Mouse (Mus musculus) heart, embryonic 11.5 days (tissue): Measurements from ENCODE around the gene Lsm2. TPM values are rescaled to one million over a fixed set of nuclear protein-coding genes. Genes with fewer than 3 reads are reported as not detected.
A peak's percentile ranks its signal among the peaks of the same experiment; 100 is the strongest.
"Not testable (repeated sequence)": the region's sequence is repeated elsewhere in the genome, so short reads cannot be mapped to it uniquely, and the experiment has no call there.

Source experiments
- ATAC-seq: fragments of 200-750 bp; cut with Nextera tagmentation; replicated peaks from 2 replicates; pipeline ENCODE4 v1.8.0; 2017; ENCODE audit warnings: moderate library complexity; ENCODE audit not compliant: insufficient number of reproducible peaks, low FRiP score, low TSS enrichment
- H3K27ac ChIP-seq: fragments of 300-500 bp; sonication (generic); 2 replicates; pipeline ENCODE4 v1.5.1; 2014; ENCODE audit warnings: mild to moderate bottlenecking, low read depth, low read length
- H3K27me3 ChIP-seq: fragments of 300-500 bp; sonication (generic); 2 replicates; pipeline ENCODE4 v1.6.1; 2014; ENCODE audit warnings: mild to moderate bottlenecking, low read length, mixed read lengths; ENCODE audit not compliant: control insufficient read depth, insufficient read depth
- H3K36me3 ChIP-seq: fragments of 300-500 bp; sonication (generic); 2 replicates; pipeline ENCODE4 v1.6.1; 2014; ENCODE audit warnings: mild to moderate bottlenecking, low read length, moderate library complexity, mixed read lengths; ENCODE audit not compliant: control insufficient read depth, insufficient read depth
- H3K4me1 ChIP-seq: fragments of 300-500 bp; sonication (generic); 2 replicates; pipeline ENCODE4 v1.6.1; 2014; ENCODE audit warnings: low read length; ENCODE audit not compliant: control insufficient read depth, insufficient read depth
- H3K4me2 ChIP-seq: fragments of 300-500 bp; sonication (generic); 2 replicates; pipeline ENCODE4 v1.6.1; 2014; ENCODE audit warnings: mild to moderate bottlenecking, moderate library complexity
- H3K4me3 ChIP-seq: fragments of 300-500 bp; sonication (generic); 2 replicates; pipeline ENCODE4 v1.5.1; 2014; ENCODE audit warnings: low read depth, low read length
- H3K9ac ChIP-seq: fragments of 300-500 bp; sonication (generic); 2 replicates; pipeline ENCODE4 v1.6.1; 2014; ENCODE audit warnings: mild to moderate bottlenecking, low read depth, low read length, moderate library complexity
- H3K9me3 ChIP-seq: fragments of 300-500 bp; sonication (generic); replicated peaks from 2 replicates; pipeline ENCODE4 v1.6.1; 2016; ENCODE audit warnings: low read length; ENCODE audit not compliant: control insufficient read depth
- WGBS: fragments of 180-500 bp; shearing (Covaris S2); extraction: QIAGEN DNeasy Blood & Tissue Kit; methylation state at CpG from one replicate; pipeline ENCODE4 v1.1.7; 2014; ENCODE audit not compliant: insufficient replicate concordance; 5-methylcytosine and 5-hydroxymethylcytosine counted together
- polyA plus RNA-seq: library from polyadenylated mRNA; unstranded; fragments of >200 nt; fragmentation: Nextera tagmentation; extraction: Ambion mirVana; gene quantifications from 2 replicates; pipeline ENCODE4 v1.2.1, GENCODE M21; 2014

The Lsm2 gene
- polyA plus RNA-seq, 1 experiment from 2014 or later: 169 TPM

GRCm38 (mm10) chr17:35000717-35001451 is 19.2 kb downstream of the Lsm2 start, which contains the start of gene Vars:
Gene Vars (plus strand): TSS chr17:35000987.
- Histone ChIP-seq H3K4me3 (peak within 1 kb of the TSS; percentile 94), H3K27me3 (no peaks in the 10 kb centered on the region), H3K9me3 (no peaks in the 10 kb centered on the region), H3K27ac (peak within 1 kb of the TSS; percentile 98), H3K4me1 (peaks cover 24% of the 10 kb centered on the region), H3K9ac (peak within 1 kb of the TSS; percentile 96), H3K4me2 (peak within 1 kb of the TSS; percentile 99), H3K36me3 (peaks cover 15% of the 10 kb centered on the region)
- under 1% methylated on average over 77 of the region's 83 CpGs for WGBS
- ATAC-seq: peak; percentile 87

- Histone ChIP-seq H3K4me3 (peak overlapping the region; percentile 94), H3K4me2 (peak overlapping the region; percentile 99), H3K4me1 (peaks cover 24% of the 10 kb centered on the region), H3K36me3 (peaks cover 18% of the 10 kb centered on the region), H3K9ac (peak overlapping the region; percentile 96), H3K27ac (peak overlapping the region; percentile 98), H3K9me3 (no peaks in the 10 kb centered on the region), H3K27me3 (no peaks in the 10 kb centered on the region)
- WGBS: under 1% methylated on average over 35 of the region's 35 CpGs
- no peak; the same call in 1 of the 2 replicates for ATAC-seq
Measured at GRCm38 (mm10) chr17:35001452-35002152, 19.9 kb downstream of the Lsm2 start.

- 0 out of 2 replicates have a peak overlapping the region, but pooled peaks have one; percentile 32 for H3K27ac ChIP-seq
- 10% methylated on average over 12 of the region's 12 CpGs for WGBS
- H3K27me3 ChIP-seq: no peaks in the 10 kb centered on the region
- H3K4me3 ChIP-seq: peak overlapping the region; percentile 94
- H3K4me1 ChIP-seq: peaks cover 20% of the 10 kb centered on the region
- H3K9me3 ChIP-seq: no peaks in the 10 kb centered on the region
- H3K36me3 ChIP-seq: peaks cover 20% of the 10 kb centered on the region
- H3K4me2 ChIP-seq: peak overlapping the region; percentile 99
- no peak for ATAC-seq
- peak overlapping the region; percentile 96 for H3K9ac ChIP-seq
Measured at GRCm38 (mm10) chr17:35002153-35002865, 20.6 kb downstream of the Lsm2 start.

- H3K27me3 ChIP-seq: no peaks in the 10 kb centered on the region
- peak overlapping the region; percentile 96; the same call in 1 of the 2 replicates for H3K9ac ChIP-seq
- peak overlapping the region; percentile 94 for H3K4me3 ChIP-seq
- peak overlapping the region; percentile 99 for H3K4me2 ChIP-seq
- 70% methylated on average over 9 of the region's 9 CpGs for WGBS
- no peak overlapping the region for H3K27ac ChIP-seq
- no peak for ATAC-seq
- H3K9me3 ChIP-seq: no peaks in the 10 kb centered on the region
- peaks cover 20% of the 10 kb centered on the region for H3K4me1 ChIP-seq
- peaks cover 27% of the 10 kb centered on the region for H3K36me3 ChIP-seq
Measured at GRCm38 (mm10) chr17:35003022-35003838, 21.6 kb downstream of the Lsm2 start.

- Histone ChIP-seq H3K36me3 (peaks cover 26% of the 10 kb centered on the region), H3K4me2 (no peak overlapping the region), H3K27me3 (no peaks in the 10 kb centered on the region), H3K9ac (no peak overlapping the region), H3K27ac (no peak overlapping the region), H3K4me3 (no peak overlapping the region), H3K4me1 (peaks cover 20% of the 10 kb centered on the region), H3K9me3 (no peaks in the 10 kb centered on the region)
- WGBS: 90% methylated on average over 17 of the region's 17 CpGs
- no peak for ATAC-seq
Measured at GRCm38 (mm10) chr17:35004075-35004717, 22.5 kb downstream of the Lsm2 start.

- 95% methylated on average over 10 of the region's 10 CpGs for WGBS
- peaks cover 15% of the 10 kb centered on the region for H3K4me1 ChIP-seq
- H3K9me3 ChIP-seq: no peaks in the 10 kb centered on the region
- no peak overlapping the region for H3K4me3 ChIP-seq
- ATAC-seq: no peak
- H3K9ac ChIP-seq: no peak overlapping the region
- no peak overlapping the region for H3K4me2 ChIP-seq
- H3K27me3 ChIP-seq: no peaks in the 10 kb centered on the region
- no peak overlapping the region for H3K27ac ChIP-seq
- peaks cover 29% of the 10 kb centered on the region for H3K36me3 ChIP-seq
Measured at GRCm38 (mm10) chr17:35005158-35005557, 23.5 kb downstream of the Lsm2 start.

- not testable (repeated sequence) for ATAC-seq
Measured at GRCm38 (mm10) chr17:35005902-35006301, 24.2 kb downstream of the Lsm2 start.

More at GRCm38 (mm10) chr17:35005902-35006301, 24.2 kb downstream of the Lsm2 start:
- H3K27me3 ChIP-seq, H3K27ac ChIP-seq, H3K9ac ChIP-seq, H3K9me3 ChIP-seq, H3K4me2 ChIP-seq, H3K4me3 ChIP-seq: not testable (repeated sequence)
- WGBS: 100% methylated on average over 4 of the region's 5 CpGs
- H3K36me3 ChIP-seq: peaks cover 36% of the 10 kb centered on the region
- peaks cover 15% of the 10 kb centered on the region for H3K4me1 ChIP-seq
